Mouse (Mus musculus): ENCODE data around the gene Fcgr4.

- no peak for TF ChIP-seq EP300 (optimal IDR thresholded peaks at IDR 0.05)
- no peak for TF ChIP-seq CTCF (IDR thresholded peaks at IDR 0.05; ENCODE audit: low read depth)
Measured at GRCm38 (mm10) chr1:171019311-171019950, 711 bp downstream of the Fcgr4 start.
